Mouse (Mus musculus) megakaryocyte, embryonic 14.5 days (primary cell): ENCODE results near the gene Epas1.

Source experiments
- FLI1 ChIP-seq: IDR thresholded peaks from 2 replicates; pipeline ENCODE4 v1.6.1; 2012; ENCODE audit warnings: low read length, inconsistent platforms, mixed read lengths
- GATA1 ChIP-seq: IDR thresholded peaks from 3 replicates; pipeline ENCODE4 v1.6.1; 2012; ENCODE audit warnings: mixed read lengths, low read length, inconsistent platforms, borderline replicate concordance

DNA sequence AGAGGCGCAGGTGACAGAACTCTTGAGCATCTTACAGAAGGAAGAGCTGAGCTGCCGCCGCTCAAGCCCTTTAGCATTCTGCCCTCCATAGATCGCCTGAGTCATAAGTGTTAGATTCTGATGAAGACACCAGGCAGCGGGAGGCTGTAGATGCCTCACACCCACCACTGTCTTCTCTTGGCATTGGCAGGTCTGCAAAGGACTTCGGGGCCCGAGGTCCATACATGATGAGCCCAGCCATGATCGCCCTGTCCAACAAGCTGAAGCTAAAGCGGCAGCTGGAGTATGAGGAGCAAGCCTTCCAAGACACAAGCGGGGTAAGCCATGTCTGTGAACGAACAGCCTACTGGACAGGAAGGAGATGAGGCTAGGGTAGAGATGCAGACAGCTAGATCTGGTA lies 75.0 kb downstream of the Epas1 start:
- TF ChIP-seq GATA1 (no peak), FLI1 (no peak)
